Mouse (Mus musculus): ENCODE data around the gene Polr2c. TPM values are rescaled to one million over a fixed set of nuclear protein-coding genes. Genes with fewer than 3 reads are reported as not detected.
"Not testable (repeated sequence)": the region's sequence is repeated elsewhere in the genome, so short reads cannot be mapped to it uniquely, and the experiment has no call there.

The Polr2c gene
- polyA plus RNA-seq, 1 experiment from 2014 or later = 128 TPM

DNA sequence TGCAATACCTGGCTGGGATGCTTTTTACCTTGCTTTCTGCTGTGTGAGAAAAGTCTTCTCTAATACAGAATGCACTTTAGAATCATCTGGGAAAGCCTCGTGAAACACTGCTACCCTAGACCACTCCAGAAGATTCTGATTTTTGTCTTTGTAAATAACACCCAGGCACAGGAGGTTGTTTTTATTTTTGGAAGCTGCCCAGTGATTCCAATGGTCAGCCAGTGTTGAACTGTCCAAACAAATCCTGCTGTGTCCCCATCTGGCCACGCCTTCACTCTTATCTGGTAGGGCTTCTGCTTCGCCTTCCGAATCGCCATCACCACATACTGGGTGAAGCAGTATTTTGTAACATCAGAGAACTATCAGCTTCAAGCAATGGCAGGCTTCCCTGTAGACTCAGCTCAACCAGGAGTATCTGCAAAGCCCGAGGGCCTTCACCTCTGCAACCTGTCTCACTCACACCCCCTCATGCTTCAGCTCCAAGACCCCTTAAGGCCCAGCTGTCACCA, 37.5 kb upstream of the Polr2c start:
- no peak overlapping the region for H3K4me3 ChIP-seq (replicated peaks; ENCODE audit: low read length)
- H3K27me3 ChIP-seq (ENCODE audit: control insufficient read depth, insufficient read depth, low read length) = no peaks in the 10 kb centered on the region
- WGBS = 70% methylated on average over 6 of the region's 6 CpGs
- H3K9me3 ChIP-seq (replicated peaks; ENCODE audit: control insufficient read depth, low read length) = no peaks in the 10 kb centered on the region
- no peak overlapping the region for H3K27ac ChIP-seq (ENCODE audit: low read length)
- H3K9ac ChIP-seq (ENCODE audit: low read length) = no peak overlapping the region
- H3K4me1 ChIP-seq (ENCODE audit: control insufficient read depth, insufficient read depth, low read length) = no peaks in the 10 kb centered on the region
- peaks cover 6% of the 10 kb centered on the region; the same call in 1 of the 2 replicates for H3K36me3 ChIP-seq (ENCODE audit: control insufficient read depth, insufficient read depth, low read length)
- no peak overlapping the region for H3K4me2 ChIP-seq (ENCODE audit: low read depth, low read length)
- no peak for ATAC-seq (ENCODE audit: insufficient read depth, low FRiP score)

- Histone ChIP-seq H3K4me2 (ENCODE audit: low read depth, low read length) (no peak overlapping the region), H3K27me3 (ENCODE audit: control insufficient read depth, insufficient read depth, low read length) (no peaks in the 10 kb centered on the region), H3K4me3 (replicated peaks; ENCODE audit: low read length) (no peak overlapping the region), H3K9me3 (replicated peaks; ENCODE audit: control insufficient read depth, low read length) (no peaks in the 10 kb centered on the region), H3K9ac (ENCODE audit: low read length) (no peak overlapping the region), H3K36me3 (ENCODE audit: control insufficient read depth, insufficient read depth, low read length) (peaks cover 10% of the 10 kb centered on the region; the same call in 1 of the 2 replicates), H3K4me1 (ENCODE audit: control insufficient read depth, insufficient read depth, low read length) (no peaks in the 10 kb centered on the region), H3K27ac (ENCODE audit: low read length) (no peak overlapping the region)
- WGBS = 77% methylated on average over 7 of the region's 7 CpGs
- no peak for ATAC-seq (ENCODE audit: insufficient read depth, low FRiP score)
These were observed 36.7 kb upstream of the Polr2c start for GRCm38 (mm10) chr8:94820553-94820952.

- no peak overlapping the region for H3K9ac ChIP-seq (ENCODE audit: low read length)
- no peak overlapping the region for H3K4me3 ChIP-seq (replicated peaks; ENCODE audit: low read length)
- H3K9me3 ChIP-seq (replicated peaks; ENCODE audit: control insufficient read depth, low read length) = no peaks in the 10 kb centered on the region
- H3K4me2 ChIP-seq (ENCODE audit: low read depth, low read length) = no peak overlapping the region
- no peaks in the 10 kb centered on the region for H3K27me3 ChIP-seq (ENCODE audit: control insufficient read depth, insufficient read depth, low read length)
- peaks cover 13% of the 10 kb centered on the region for H3K36me3 ChIP-seq (ENCODE audit: control insufficient read depth, insufficient read depth, low read length)
- 82% methylated on average over 2 of the region's 2 CpGs for WGBS
- H3K4me1 ChIP-seq (ENCODE audit: control insufficient read depth, insufficient read depth, low read length) = no peaks in the 10 kb centered on the region
- no peak overlapping the region for H3K27ac ChIP-seq (ENCODE audit: low read length)
- no peak for ATAC-seq (ENCODE audit: insufficient read depth, low FRiP score)
These were observed 35.9 kb upstream of the Polr2c start for GRCm38 (mm10) chr8:94821381-94821780.

GRCm38 (mm10) chr8:94822637-94823560, 34.4 kb upstream of the Polr2c start:
- H3K4me3 ChIP-seq (replicated peaks; ENCODE audit: low read length) = no peak overlapping the region
- no peak overlapping the region for H3K27ac ChIP-seq (ENCODE audit: low read length)
- no peaks in the 10 kb centered on the region for H3K27me3 ChIP-seq (ENCODE audit: control insufficient read depth, insufficient read depth, low read length)
- H3K36me3 ChIP-seq (ENCODE audit: control insufficient read depth, insufficient read depth, low read length) = peaks cover 21% of the 10 kb centered on the region
- H3K4me1 ChIP-seq (ENCODE audit: control insufficient read depth, insufficient read depth, low read length) = no peaks in the 10 kb centered on the region
- no peak overlapping the region for H3K9ac ChIP-seq (ENCODE audit: low read length)
- WGBS = 79% methylated on average over 23 of the region's 23 CpGs
- no peak overlapping the region for H3K4me2 ChIP-seq (ENCODE audit: low read depth, low read length)
- peak; percentile 33; the same call in 1 of the 2 replicates for ATAC-seq (ENCODE audit: insufficient read depth, low FRiP score)
- no peaks in the 10 kb centered on the region for H3K9me3 ChIP-seq (replicated peaks; ENCODE audit: control insufficient read depth, low read length)

GRCm38 (mm10) chr8:94825170-94825569, 32.1 kb upstream of the Polr2c start:
- no peak for ATAC-seq (ENCODE audit: insufficient read depth, low FRiP score)
- no peak overlapping the region for H3K27ac ChIP-seq (ENCODE audit: low read length)
- H3K9ac ChIP-seq (ENCODE audit: low read length) = no peak overlapping the region
- 88% methylated on average over 6 of the region's 6 CpGs for WGBS
- no peak overlapping the region for H3K4me2 ChIP-seq (ENCODE audit: low read depth, low read length)
- H3K36me3 ChIP-seq (ENCODE audit: control insufficient read depth, insufficient read depth, low read length) = peaks cover 24% of the 10 kb centered on the region
- no peaks in the 10 kb centered on the region for H3K9me3 ChIP-seq (replicated peaks; ENCODE audit: control insufficient read depth, low read length)
- no peaks in the 10 kb centered on the region for H3K4me1 ChIP-seq (ENCODE audit: control insufficient read depth, insufficient read depth, low read length)
- H3K27me3 ChIP-seq (ENCODE audit: control insufficient read depth, insufficient read depth, low read length) = no peaks in the 10 kb centered on the region
- no peak overlapping the region for H3K4me3 ChIP-seq (replicated peaks; ENCODE audit: low read length)

- 95% methylated on average over 5 of the region's 5 CpGs for WGBS
- H3K4me1 ChIP-seq (ENCODE audit: control insufficient read depth, insufficient read depth, low read length) = no peaks in the 10 kb centered on the region
- H3K9me3 ChIP-seq (replicated peaks; ENCODE audit: control insufficient read depth, low read length) = no peaks in the 10 kb centered on the region
- H3K36me3 ChIP-seq (ENCODE audit: control insufficient read depth, insufficient read depth, low read length) = peaks cover 31% of the 10 kb centered on the region
- no peaks in the 10 kb centered on the region for H3K27me3 ChIP-seq (ENCODE audit: control insufficient read depth, insufficient read depth, low read length)
- no peak overlapping the region for H3K27ac ChIP-seq (ENCODE audit: low read length)
- no peak for ATAC-seq (ENCODE audit: insufficient read depth, low FRiP score)
- H3K9ac ChIP-seq (ENCODE audit: low read length) = no peak overlapping the region
- H3K4me3 ChIP-seq (replicated peaks; ENCODE audit: low read length) = no peak overlapping the region
- no peak overlapping the region for H3K4me2 ChIP-seq (ENCODE audit: low read depth, low read length)
These were observed 31.0 kb upstream of the Polr2c start for GRCm38 (mm10) chr8:94826210-94826609.

GRCm38 (mm10) chr8:94828284-94828683, 29.0 kb upstream of the Polr2c start:
- 88% methylated on average over 6 of the region's 6 CpGs for WGBS
- ATAC-seq (ENCODE audit: insufficient read depth, low FRiP score) = no peak
- no peak overlapping the region for H3K9ac ChIP-seq (ENCODE audit: low read length)
- H3K36me3 ChIP-seq (ENCODE audit: control insufficient read depth, insufficient read depth, low read length) = peaks cover 36% of the 10 kb centered on the region
- H3K27ac ChIP-seq (ENCODE audit: low read length) = no peak overlapping the region
- H3K4me3 ChIP-seq (replicated peaks; ENCODE audit: low read length) = no peak overlapping the region
- no peaks in the 10 kb centered on the region for H3K9me3 ChIP-seq (replicated peaks; ENCODE audit: control insufficient read depth, low read length)
- no peak overlapping the region for H3K4me2 ChIP-seq (ENCODE audit: low read depth, low read length)
- no peaks in the 10 kb centered on the region for H3K4me1 ChIP-seq (ENCODE audit: control insufficient read depth, insufficient read depth, low read length)
- H3K27me3 ChIP-seq (ENCODE audit: control insufficient read depth, insufficient read depth, low read length) = no peaks in the 10 kb centered on the region

GRCm38 (mm10) chr8:94833901-94834405, 23.3 kb upstream of the Polr2c start:
- WGBS = 62% methylated on average over 7 of the region's 7 CpGs
- not testable (repeated sequence) for H3K4me3 ChIP-seq (replicated peaks; ENCODE audit: low read length); H3K27ac ChIP-seq (ENCODE audit: low read length); ATAC-seq (ENCODE audit: insufficient read depth, low FRiP score); H3K9me3 ChIP-seq (replicated peaks; ENCODE audit: control insufficient read depth, low read length); H3K27me3 ChIP-seq (ENCODE audit: control insufficient read depth, insufficient read depth, low read length); H3K9ac ChIP-seq (ENCODE audit: low read length); H3K4me2 ChIP-seq (ENCODE audit: low read depth, low read length)
- peaks cover 12% of the 10 kb centered on the region for H3K4me1 ChIP-seq (ENCODE audit: control insufficient read depth, insufficient read depth, low read length)
- H3K36me3 ChIP-seq (ENCODE audit: control insufficient read depth, insufficient read depth, low read length) = peaks cover 15% of the 10 kb centered on the region

DNA sequence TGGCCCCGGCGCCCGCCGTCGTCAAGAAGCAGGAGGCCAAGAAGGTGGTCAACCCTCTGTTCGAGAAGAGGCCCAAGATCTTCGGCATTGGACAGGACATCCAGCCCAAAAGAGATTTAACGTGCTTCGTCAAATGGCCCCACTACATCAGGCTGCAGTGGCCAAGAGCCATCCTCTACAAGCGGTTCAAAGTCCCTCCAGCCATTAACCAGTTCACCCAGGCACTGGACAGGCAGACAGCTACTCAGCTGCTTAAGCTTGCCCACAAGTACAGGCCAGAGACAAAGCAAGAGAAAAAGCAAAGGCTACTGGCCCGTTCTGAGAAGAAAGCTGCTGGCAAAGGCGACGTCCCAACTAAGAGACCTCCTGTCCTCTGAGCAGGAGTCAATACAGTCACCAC, 21.5 kb upstream of the Polr2c start:
- not testable (repeated sequence) for ATAC-seq (ENCODE audit: insufficient read depth, low FRiP score)
- H3K4me1 ChIP-seq (ENCODE audit: control insufficient read depth, insufficient read depth, low read length) = peaks cover 16% of the 10 kb centered on the region
- 95% methylated on average over 13 of the region's 13 CpGs for WGBS

More for the DNA sequence above, 21.5 kb upstream of the Polr2c start:
- H3K9me3 ChIP-seq (replicated peaks; ENCODE audit: control insufficient read depth, low read length); H3K27ac ChIP-seq (ENCODE audit: low read length); H3K4me3 ChIP-seq (replicated peaks; ENCODE audit: low read length); H3K9ac ChIP-seq (ENCODE audit: low read length); H3K27me3 ChIP-seq (ENCODE audit: control insufficient read depth, insufficient read depth, low read length); H3K4me2 ChIP-seq (ENCODE audit: low read depth, low read length); H3K36me3 ChIP-seq (ENCODE audit: control insufficient read depth, insufficient read depth, low read length): not testable (repeated sequence)

Data from stomach, embryonic 16.5 days (tissue).